Mouse (Mus musculus): ENCODE results near the gene Msantd4.
"Not testable (repeated sequence)": the region's sequence is repeated elsewhere in the genome, so short reads cannot be mapped to it uniquely, and the experiment has no call there.

Msantd4 gene

GRCm38 (mm10) chr9:4375828-4376639, at the start of gene Msantd4:
Gene Msantd4, plus strand, starts transcription at chr9:4376562.
- peak; percentile 95 for DNase-seq

DNA sequence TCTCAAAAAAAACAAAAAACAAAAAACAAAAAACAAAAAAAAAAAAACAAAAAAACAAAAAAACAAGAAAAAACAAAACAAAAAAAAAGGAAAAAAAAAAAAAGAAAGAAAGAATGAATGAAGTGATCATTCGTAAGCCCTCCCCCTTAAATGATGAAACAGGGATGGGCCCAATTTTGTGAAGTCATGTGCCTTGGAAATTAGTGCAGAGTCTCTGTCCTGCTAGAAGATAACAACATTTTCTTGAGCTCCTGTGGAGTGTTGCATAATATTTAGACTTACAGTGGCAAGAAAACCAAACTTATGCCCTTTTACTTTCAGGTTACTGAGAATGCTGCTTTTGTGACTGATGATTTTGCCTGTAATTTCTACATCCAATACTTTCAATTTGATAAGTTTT, 23.2 kb upstream of the Msantd4 start:
- no peak for DNase-seq

DNA sequence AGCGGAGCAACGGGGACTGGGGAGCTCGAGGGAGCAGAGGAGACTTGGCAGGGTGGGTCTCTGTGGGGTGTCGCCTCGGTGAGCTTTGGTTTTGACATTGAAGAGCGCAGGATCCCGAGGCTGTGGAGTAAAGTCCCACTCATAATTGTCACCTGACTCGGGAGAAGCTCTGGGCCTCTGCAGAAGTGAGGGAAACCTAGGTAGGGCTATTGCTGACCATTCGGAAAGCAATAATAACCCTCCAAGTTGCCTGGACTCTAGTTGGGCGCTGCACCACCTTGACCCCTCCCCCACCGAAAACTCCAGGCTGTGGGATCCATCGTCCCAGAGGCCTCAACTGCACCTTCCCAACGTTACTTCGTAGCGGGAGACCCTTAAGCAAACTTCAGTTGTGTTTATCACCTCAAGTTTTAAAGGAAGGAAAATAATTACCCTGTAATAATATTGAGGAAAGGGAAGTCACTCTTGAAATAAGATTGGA, 318 bp downstream of the Msantd4 start:
- DNase-seq = no peak

- not testable (repeated sequence) for DNase-seq
These were observed 24.4 kb downstream of the Msantd4 start for GRCm38 (mm10) chr9:4400801-4401200.

Data from kidney, adult 18-20 months (tissue).